Mouse (Mus musculus): ENCODE results near the gene Six5.
"Not testable (repeated sequence)": the region's sequence is repeated elsewhere in the genome, so short reads cannot be mapped to it uniquely, and the experiment has no call there.

Gene Six5

GRCm38 (mm10) chr7:19094471-19094825 is at the start of gene Six5:
Gene Six5 (plus strand): TSS chr7:19094594.
- peak; percentile 82 for DNase-seq

GRCm38 (mm10) chr7:19044616-19045015 is 49.8 kb upstream of the Six5 start:
- no peak for DNase-seq

- DNase-seq = no peak
Measured at GRCm38 (mm10) chr7:19046286-19047069, 47.9 kb upstream of the Six5 start.

- no peak for DNase-seq
Measured at GRCm38 (mm10) chr7:19048006-19048527, 46.3 kb upstream of the Six5 start.

- DNase-seq = no peak
Measured at GRCm38 (mm10) chr7:19049252-19049651, 45.1 kb upstream of the Six5 start.

- no peak for DNase-seq
Measured at GRCm38 (mm10) chr7:19050172-19050571, 44.2 kb upstream of the Six5 start.

- no peak for DNase-seq
Measured at GRCm38 (mm10) chr7:19051161-19051560, 43.2 kb upstream of the Six5 start.

GRCm38 (mm10) chr7:19052345-19053135 is 41.9 kb upstream of the Six5 start:
- DNase-seq = no peak

- no peak for DNase-seq
Measured at GRCm38 (mm10) chr7:19053136-19053532, 41.3 kb upstream of the Six5 start.

- peak; percentile 52 for DNase-seq
Measured at GRCm38 (mm10) chr7:19054047-19054776, 40.2 kb upstream of the Six5 start, which contains the start of gene Rsph6a. Gene Rsph6a (plus strand): TSS chr7:19054690.

GRCm38 (mm10) chr7:19054777-19055076 is 39.7 kb upstream of the Six5 start:
- DNase-seq = no peak

GRCm38 (mm10) chr7:19055108-19055507 is 39.3 kb upstream of the Six5 start:
- no peak for DNase-seq

GRCm38 (mm10) chr7:19057405-19057804 is 37.0 kb upstream of the Six5 start:
- no peak for DNase-seq

GRCm38 (mm10) chr7:19065896-19066295 is 28.5 kb upstream of the Six5 start:
- no peak for DNase-seq

- no peak for DNase-seq
Measured at GRCm38 (mm10) chr7:19067063-19067462, 27.3 kb upstream of the Six5 start.

GRCm38 (mm10) chr7:19067935-19068334 is 26.5 kb upstream of the Six5 start:
- DNase-seq = no peak

GRCm38 (mm10) chr7:19068707-19069106 is 25.7 kb upstream of the Six5 start:
- peak; percentile 78 for DNase-seq

GRCm38 (mm10) chr7:19069500-19069899 is 24.9 kb upstream of the Six5 start:
- DNase-seq = no peak

- not testable (repeated sequence) for DNase-seq
Measured at GRCm38 (mm10) chr7:19071024-19071423, 23.4 kb upstream of the Six5 start.

- DNase-seq = peak; percentile 72
Measured at GRCm38 (mm10) chr7:19073504-19073903, 20.9 kb upstream of the Six5 start.

GRCm38 (mm10) chr7:19074494-19074893 is 19.9 kb upstream of the Six5 start:
- no peak for DNase-seq

GRCm38 (mm10) chr7:19075231-19075630 is 19.2 kb upstream of the Six5 start:
- no peak for DNase-seq
